Mouse (Mus musculus) frontal cortex, adult 2 months (tissue): ENCODE results near the gene Ugcg. TPM values are rescaled to one million over a fixed set of nuclear protein-coding genes. Genes with fewer than 3 reads are reported as not detected.

ENCODE experiments used
- DNase-seq, 2 experiments: peaks; one replicate each; pipeline ENCODE4 v3.0.0; 2022; ENCODE audit warnings: low spot score in 1 of 2; ENCODE audit errors: extremely low spot score in 1 of 2
- polyA plus RNA-seq: library from polyadenylated mRNA; depleted of rRNA; stranded (reverse); fragments of >200 nt; gene quantifications from 2 replicates; pipeline ENCODE4 v1.2.3, GENCODE M21; 2012

Ugcg gene
- polyA plus RNA-seq, 1 experiment = 63.7 TPM

DNA sequence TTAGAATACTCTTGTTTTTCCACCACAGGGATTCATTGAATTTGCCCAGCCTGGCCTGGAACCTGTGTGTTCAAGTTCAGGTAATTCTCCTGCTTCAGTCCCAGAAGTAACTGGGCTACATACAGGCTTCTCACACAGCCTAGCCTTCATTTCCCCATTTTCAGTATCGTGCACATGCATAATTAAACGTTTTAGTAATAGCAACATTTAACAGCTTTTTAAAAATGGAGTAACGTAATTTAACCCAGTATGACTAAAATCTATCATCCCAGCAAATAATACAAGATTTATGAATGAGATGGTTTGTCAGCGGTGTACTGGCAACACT, 619 bp upstream of the Ugcg start:
- no peak for DNase-seq

DNA sequence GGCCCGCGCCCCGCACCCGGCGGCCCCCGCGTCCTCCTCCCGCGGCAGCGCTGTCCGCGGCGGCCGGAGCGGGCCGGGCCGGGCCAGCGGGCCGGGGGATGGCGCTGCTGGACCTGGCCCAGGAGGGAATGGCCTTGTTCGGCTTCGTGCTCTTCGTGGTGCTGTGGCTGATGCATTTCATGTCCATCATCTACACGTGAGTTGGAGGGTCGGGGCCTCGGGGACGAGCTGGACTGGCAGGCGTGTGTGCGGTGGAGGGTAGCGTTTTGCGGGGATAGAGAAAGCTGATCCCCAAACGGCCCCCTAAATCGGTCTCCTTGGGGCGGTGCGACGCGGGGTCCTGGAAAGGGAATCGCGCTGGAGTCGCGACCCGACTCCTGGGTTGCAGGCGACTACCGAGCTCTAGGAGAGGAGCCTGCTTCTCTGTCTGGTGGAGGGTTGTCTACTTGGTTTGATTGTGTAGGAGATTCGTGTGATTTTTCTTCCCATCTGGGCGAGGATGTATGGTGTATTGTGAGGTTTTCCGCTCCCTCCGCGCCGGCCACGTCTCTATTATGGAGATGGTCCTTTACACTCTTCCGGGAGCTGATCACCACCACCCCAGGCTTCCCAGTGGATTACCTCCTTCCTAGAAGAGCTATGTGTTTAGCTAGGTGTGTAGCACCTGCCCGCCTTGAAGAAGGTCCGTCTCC, 635 bp downstream of the Ugcg start:
- peak; percentile 5 to 34 for DNase-seq

DNA sequence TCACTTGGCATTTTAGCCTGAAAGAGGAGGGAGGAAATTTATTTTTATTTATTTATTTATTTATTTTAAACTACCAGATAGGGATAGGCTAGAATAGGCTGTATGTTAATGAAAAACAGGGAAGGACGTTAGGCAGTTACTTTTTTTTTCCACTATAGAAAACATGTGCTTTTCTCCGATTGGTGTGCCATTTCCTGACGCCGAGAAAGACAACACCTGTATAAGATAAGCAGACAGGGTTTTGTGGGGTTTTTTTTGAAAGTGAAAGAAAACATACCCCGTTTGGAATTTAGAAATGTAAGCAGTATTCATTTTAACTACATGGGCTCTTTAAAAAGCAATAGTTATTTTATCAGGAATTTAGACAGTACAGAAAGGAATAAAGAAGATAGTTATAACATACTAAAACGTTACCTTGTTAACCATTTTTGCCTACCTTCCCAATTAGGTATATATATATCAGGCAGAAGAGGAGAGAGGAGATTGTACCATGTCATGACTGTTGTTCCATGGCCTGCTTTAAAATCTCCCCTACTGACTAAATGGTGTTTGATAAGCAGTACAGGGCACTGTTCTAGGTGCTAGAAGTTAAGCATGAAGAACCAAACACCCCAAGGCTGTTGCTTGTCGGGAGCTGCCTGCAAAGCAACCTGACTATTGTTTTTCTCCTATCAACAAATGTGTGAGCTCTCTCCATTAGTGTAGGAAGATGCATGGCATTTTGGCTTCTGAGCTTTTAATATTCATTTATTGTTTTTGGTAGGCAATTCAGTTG, 1.8 kb downstream of the Ugcg start:
- no peak for DNase-seq

DNA sequence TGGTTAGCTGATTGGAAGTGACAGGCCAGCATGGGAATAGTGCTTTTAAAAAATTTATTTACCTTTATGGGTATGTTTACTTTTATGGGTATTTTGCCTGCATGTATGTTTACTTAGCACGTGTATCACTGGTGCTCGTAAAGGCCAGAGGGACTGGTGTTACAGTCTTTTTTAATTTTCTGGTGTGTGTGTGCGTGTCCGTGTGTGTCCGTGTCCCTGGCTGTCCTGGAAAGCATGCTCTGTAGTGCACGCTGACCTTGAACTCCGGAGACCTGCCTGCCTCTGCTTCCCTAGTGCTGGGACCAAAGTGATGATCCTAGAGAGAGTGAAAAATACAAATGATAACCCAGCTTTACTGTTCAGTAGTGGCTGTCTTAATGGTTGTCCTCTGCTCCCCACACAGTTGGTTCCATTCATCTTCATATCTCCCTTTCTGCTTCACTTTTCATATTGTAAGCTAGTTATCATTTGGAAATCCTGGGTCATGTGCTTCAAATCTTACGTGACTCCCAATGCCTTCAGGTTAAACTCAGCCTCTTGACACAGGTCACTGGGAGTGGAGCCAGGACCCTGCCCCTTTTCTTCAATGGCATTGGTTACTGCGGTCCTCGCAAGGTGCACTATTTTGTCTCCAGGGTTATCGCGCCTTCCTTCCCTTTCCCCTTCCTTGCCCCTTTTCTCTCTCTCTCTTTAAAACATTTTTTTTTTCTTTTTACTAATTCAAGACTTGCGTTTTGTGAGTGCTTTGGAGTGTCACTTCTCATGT, 5.9 kb downstream of the Ugcg start:
- no peak for DNase-seq

DNA sequence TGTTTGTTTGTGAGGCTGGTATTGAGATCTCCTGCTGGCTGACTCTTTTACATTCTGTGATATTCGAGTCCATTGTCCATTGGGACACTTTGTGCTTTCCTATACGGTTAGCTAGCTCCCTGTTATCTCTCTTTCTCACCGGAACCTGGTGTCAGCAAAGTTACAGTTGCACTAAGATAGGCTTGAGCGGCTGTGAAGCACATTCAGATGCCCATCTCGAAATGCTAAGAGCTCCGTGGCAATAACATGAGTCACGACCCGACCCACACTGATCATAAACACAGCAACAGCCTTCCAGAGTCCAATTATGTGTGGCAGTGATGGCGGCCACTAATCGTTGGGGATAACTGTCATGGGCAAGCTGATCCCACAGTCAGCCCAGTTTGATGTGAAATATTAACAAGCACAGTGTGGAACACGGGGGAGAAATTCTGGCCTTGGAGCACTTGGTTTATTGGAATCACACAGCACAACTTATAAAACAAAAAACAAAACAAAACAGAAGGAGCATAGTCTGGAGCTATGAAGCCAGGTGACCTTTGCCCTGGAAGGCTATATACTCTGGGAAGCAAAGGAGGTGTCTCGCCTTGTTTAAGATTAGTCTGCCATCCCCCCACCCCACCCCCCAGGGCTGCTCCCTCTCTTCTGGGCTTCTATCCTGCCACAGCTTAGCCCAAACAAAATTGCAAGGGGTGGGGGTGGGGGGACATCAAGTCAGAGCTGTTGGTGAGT, 7.5 kb downstream of the Ugcg start:
- no peak for DNase-seq

DNA sequence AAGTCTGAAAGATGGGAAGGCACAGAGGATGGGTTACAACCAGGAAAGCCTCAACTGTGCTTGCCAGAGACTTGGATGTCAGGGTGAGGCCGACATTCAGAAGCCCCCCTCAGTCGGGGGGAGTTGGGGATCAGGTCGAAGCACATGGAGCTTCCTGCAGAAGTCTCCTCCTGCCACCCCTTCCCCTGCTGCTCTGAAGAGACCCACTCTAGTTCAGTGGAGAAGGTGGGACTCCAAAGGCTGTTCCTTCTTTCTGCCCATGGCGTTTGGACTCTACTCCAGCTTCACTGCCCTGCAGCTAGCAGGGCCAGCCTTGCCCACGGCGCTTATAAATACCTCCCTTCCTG, 8.0 kb downstream of the Ugcg start:
- no peak for DNase-seq

DNA sequence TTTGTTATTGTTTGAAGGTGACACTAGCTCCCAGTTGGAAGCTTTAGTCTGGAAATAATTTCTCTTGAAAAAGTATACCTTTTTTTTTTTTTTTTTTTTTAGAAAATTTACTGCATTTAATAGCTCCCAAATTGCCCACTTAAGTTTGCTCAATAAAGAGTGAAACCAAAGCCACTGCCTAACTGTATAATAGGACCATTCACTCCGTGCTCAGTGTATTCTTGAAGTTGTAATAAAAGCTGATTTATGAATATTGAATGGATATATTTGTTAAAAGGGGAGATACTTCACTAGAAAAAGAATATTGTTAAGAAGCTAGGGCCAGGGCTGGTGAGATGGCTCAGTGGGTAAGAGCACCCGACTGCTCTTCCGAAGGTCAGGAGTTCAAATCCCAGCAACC, 8.4 kb downstream of the Ugcg start:
- DNase-seq = no peak

DNA sequence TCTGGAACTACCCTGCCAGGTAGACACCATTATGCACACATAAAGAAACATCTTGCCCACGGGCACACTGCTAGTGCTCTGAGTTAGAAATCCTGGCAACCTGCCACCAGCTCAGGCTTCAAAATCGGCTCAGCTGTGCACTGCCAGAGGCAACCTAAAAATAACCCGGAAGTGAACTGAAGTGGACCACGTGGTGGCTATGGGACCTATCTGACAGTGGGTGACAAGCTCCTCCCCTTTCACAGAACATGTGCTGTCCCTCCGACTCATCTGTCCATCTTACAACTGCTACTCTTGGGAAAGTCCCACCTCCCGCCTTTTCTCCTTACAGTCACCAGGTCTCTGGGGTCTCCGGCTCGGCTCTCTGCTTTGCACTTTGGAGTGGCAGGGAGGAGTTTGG, 10.3 kb downstream of the Ugcg start:
- DNase-seq = peak; percentile 35 to 56

DNA sequence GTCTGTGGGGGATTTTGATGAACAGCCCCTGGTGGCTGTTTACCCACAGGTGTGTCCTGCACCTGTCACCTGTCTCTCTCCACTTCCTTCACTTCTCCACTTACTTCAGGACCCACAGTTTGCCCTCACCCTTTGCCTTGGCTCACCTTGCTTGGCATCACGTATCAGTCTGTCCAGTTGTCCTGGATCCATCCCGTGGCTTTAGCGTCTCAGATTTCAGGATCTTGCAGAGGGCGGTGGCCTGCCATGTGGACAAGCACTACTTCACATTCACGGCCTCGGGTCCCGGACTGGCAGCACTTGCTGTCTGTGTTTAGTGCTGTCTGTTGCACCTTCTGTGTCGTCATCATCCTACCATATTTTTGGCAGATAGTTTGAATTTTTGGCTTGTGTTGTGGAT, 10.7 kb downstream of the Ugcg start:
- no peak for DNase-seq

DNA sequence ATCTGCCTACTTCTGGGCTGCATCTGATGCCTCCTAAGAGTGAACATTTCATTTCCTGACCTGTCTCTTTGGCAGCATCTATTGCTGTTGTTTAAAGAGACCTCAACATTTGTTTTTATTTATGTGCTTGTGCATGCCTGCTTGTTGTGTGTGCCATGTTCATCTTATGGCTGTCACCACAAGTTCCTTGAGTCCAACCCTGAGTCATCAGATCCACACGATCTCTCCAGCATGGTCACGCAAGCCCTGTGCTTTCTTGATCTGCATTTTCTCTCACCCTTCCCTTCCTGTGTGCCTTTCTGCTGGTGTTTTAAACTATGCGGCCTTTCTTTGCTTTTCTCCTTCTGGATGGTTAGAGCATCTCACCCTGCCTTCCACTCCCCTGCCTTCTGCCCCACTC, 11.6 kb downstream of the Ugcg start:
- no peak for DNase-seq

DNA sequence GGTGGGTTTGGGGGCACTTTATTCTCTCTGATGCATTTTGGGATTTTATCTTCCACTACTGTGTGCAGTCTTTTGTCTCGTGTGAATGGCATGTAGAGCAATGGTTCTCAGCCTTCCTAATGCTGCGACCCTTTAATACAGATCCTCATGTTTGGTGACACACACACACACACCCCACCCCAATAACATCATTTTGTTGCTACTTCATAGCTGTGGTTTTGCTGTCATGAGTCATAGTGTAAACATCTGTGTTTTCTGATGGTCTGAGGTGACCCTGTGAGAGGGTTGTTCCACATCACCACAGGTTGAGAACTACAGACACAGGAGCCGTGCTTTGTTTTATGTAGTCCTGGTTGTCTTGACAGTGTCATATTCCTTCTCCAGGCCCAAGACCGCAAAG, 15.6 kb downstream of the Ugcg start:
- DNase-seq = no peak

DNA sequence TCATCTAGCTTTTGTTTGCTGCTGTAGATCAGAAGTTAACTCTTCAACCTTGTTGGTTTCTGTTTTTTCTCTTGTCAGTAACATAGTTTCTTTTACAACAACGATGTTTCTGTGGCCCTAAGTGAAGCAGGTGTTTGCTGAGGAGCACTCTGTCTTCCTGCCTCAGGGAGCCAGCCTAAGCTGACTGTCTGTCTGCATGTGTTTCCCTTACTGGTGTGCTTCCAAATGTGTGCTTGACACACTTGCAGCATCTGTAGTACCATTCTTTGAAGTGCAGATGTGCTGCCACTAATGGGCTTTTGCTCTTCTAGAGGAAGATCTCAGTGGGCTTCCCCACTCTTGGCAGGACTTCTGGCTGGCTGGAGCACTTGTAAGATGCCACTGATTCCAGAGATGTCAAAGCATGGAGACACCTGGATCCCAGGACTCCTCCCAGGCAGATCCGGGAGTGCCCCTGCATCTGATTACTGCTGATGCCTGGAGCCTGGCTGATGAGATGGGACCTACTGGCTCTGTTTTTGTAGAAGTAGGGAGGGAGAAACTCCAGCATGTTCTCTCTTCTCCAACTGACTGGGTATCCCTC, 16.8 kb downstream of the Ugcg start:
- DNase-seq = no peak

DNA sequence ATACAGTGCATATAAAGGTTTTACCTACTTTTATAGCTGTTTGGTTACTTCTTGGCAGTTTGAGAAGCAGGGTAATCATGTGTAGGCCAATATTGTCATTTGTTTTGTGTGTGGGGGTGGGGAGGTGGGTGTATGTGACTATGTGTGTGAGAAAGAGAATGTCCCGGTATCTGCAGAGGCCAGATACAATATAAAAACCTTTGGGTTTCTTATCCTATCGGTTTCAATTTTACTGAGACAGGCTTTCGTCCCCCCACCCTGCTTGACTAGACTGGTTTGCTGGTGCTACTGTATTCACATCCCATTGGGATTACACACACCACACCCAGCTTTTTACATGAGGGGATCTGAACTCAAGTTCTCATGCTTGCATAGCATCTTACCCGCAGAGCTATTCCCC, 17.5 kb downstream of the Ugcg start:
- no peak for DNase-seq

DNA sequence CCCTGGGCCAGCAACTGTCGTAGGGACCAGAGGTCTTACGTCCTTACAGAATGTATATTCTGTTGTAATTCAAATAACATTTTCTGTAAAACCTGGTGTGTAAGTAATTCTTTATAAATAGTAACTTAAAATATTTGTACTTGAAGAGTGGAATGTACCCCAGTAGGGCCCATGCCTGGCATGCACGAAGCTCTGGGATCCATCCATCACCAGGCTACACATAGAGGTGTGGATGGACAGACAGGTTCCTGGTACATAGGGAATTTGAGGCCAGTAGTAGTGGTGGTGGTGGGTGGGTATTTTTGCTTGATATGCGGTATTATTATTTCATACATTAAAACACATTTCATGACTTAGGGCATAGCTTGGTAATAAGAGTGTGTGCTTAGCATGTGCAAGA, 19.6 kb downstream of the Ugcg start:
- no peak for DNase-seq

DNA sequence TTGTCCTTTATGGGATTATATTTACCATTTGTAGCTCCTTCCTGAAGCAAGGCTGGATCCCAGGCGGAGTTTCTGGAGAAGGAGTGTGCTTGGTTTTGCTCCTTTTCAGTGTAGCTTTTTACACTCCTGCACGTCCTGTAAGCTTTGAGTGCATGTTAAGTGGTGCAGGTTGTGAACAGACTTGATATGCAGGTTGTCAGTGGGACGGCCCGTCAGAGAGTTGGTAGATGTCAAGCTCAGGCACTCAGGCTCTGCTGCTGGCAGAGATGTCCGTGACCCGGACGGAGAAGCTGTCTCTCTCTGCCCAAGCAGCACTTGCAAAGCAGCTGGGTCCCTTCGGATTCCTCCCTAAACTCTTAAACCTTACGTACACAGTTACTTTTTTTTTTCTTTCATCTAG, 22.1 kb downstream of the Ugcg start:
- DNase-seq = no peak

DNA sequence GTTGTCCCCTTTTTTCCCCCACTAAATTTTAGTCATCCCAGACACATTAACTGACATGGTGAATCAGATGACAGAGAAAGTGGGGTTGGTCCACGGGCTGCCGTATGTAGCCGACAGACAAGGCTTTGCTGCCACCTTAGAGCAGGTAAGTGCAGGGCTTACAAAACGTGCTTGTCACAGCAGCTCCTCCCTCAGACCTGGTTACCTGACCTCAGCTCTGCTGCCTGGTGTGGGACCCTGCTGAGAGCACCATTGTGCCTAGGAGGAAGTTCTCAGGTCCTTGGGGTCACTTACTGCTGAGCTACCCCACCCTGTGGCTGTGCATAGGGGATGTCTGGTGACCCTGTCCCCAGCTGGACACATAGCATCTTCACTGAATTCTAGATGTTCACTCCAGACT, 24.8 kb downstream of the Ugcg start:
- DNase-seq = no peak

DNA sequence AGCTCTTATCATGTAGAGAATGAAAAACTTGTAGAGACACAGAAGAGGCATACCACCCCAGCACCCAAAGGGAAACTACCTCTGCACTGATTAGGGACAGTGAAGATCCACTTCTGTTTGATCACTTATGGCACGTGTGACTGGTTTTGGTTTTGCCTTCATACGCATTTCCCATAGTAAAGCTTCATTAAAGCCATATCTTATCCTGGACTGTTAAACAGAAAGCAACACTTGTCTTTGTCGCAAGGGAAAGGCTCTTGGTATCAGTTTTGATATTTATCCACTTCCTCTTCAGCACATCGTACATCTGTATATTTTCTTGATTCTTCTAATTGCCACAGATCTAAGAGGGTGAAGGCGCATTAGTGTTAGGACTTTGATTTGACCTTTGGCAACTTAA, 25.6 kb downstream of the Ugcg start:
- DNase-seq = no peak

DNA sequence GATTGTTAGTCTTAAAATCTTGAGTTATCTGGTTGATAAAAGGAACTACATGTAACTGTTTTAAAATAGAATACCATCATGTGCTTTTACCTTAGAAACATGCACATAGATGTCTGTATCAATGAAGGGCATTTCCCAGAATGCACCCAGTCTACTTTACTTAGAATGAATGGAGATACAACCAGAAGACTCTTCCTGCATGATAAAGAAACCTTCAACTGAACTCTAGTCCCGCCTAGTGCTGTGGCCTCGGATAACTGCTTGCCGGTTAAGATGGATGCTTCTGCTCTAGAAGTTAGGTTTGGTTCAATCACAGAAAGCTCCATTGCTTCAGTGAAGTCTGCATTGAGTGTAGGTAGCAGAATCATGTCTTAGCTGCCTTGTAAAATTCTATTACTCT, 26.5 kb downstream of the Ugcg start:
- DNase-seq = no peak

DNA sequence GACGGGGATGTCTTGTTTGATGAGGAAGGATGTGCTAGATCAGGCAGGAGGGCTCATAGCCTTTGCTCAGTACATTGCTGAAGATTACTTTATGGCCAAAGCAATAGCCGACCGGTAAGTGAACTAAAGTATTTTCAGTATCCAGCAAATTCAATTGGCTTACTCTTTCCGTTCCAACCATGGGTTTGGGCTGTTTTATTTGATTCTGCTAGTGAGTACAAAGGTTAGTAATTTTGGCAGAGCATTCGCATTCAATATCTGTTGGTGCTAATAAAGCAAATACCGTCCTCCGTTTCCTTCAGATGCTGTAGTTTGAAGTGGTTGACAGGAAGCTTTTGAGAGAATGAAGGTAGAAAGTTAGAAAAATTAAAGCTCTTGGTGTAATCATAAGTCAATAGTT, 28.0 kb downstream of the Ugcg start:
- no peak for DNase-seq

DNA sequence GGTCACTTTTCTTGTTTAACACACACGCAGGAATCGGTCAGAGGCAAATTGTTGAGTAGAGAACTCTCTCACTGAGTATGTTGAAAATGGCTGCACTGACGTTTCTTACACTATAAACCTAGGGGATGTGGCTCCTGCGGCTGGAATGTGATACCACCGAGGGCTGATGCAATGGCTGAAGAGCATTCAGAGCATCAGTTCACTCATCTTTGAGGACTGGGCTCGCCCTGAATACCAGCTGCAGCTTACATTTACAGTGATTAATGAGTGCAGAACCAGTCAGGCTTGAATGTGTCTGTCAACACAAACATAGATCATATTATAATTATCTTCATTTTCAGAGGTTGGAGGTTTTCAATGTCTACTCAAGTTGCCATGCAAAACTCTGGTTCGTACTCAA, 29.1 kb downstream of the Ugcg start:
- DNase-seq = no peak

DNA sequence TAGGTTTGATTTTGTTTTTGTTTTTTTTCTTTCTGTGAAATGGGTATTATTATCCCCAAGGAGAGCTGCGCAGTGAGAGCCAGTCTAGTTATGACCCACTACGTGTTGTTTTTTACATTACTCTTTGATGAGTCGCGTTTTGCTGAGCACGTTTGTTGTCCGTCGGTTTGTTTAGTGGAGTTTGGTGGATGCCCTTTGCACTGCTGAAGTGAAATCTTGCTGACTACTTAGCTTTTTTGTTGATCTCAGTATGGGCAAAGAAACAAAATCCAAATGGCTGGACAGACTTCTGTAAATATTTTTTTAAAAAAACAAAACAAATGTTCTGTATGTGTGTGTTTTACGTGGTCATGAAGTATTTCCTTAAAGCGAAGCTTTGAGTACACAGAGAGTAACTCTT, 33.2 kb downstream of the Ugcg start:
- no peak for DNase-seq
